Mouse (Mus musculus): ENCODE measurements at regions not wholly inside any gene's neighbourhood (a gene's known extent, or its start where the extent isn't known, plus 50 kb on each side); places are given as distances from the start of the nearest gene placed in this dataset.
A peak's percentile ranks its signal among the peaks of the same experiment; 100 is the strongest.

DNA sequence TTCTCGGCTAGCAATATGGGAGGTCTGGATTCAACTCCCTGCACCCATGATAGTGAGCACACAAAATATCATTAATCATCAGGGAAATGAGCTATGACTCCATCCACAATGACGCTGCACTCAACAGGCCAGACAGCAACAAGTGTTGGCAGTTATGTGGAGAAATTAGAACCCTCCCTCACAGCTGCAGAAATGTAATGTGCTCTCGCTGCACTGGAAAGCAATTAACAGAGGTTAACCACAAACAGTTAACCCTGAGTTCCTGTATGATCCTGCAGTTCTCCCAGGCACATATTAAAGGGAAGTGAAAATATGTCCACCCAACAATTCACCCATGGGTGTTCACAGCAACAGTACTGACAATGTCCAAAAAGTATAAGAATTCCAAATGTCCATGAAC, 54.0 kb upstream of the Jade2 start:
- ATAC-seq (replicated peaks in 1 of 2; ENCODE audit: insufficient read depth in 1 of 2, low FRiP score in 2 of 2, low TSS enrichment in 1 of 2, low read depth in 1 of 2, poor library complexity in 2 of 2, severe bottlenecking in 2 of 2): peak; percentile 87 to 90

DNA sequence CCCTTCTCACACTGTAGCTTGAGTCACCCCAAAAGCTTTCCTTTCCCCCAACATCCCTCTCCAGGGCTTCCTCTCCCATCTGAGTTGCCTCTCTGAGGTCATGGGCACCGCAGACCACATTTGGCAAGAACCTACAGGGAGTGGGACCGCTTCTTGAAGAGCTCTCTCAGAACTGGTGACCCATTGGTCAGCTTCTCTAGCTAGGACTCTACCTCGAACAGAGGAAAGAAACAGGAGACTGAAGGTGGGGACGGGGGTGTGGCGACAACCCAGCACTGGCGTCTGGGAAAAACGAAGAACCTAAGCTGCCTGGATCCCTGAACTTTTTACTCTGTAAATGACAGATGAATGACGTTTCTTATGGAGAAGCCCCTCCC, 51.8 kb upstream of the Cdkn2aipnl start:
- peak; percentile 48 to 72 for ATAC-seq (replicated peaks in 1 of 2; ENCODE audit: insufficient read depth in 1 of 2, low FRiP score in 2 of 2, low TSS enrichment in 1 of 2, low read depth in 1 of 2, poor library complexity in 2 of 2, severe bottlenecking in 2 of 2)

DNA sequence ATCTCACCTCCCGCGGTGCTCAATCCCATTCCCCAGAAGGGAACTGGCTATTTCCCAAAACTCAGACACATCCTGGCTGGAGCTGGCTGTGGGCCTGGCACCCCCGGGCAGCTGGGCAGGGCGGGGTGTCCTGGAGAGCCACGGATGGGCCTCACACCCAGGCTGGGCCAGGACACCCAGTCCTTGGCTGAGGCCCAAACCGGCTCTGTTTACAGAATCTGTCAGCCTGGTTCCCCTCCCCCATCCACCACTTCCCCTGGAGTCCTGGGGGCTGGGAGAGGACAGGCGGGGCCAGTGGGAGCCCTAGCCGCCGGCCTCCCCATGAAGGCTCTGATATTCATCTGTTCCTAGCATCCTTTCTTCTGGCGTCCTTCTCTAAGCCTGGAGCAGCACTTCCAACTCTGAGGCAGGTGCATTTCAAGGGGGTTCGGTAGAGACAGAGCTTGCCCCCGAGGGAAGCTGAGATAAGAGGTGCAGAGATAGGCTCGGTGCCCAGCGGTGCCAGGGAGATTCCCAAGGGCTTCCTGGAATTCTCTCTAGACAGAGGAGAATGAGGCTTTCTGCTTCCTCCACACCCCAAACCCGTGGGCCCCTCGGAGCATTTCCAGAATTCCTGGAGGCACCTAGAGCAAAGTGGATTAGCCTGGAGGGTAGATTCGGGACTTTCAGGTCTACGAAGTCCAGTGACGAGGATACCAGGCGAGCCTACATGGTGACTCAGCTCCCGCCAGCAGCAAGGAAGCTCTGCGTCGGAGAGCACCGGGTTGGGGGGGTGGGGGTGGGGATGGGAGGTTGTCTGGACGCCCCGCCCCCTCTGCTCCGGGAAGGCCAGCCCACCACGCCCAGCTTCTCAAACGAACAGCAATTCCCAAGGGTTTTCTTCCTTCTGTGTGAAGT, 51.2 kb upstream of the Cdkn2aipnl start:
- peak; percentile 34 to 44; a peak in 3 of 4 replicates for ATAC-seq (replicated peaks in 1 of 2; ENCODE audit: insufficient read depth in 1 of 2, low FRiP score in 2 of 2, low TSS enrichment in 1 of 2, low read depth in 1 of 2, poor library complexity in 2 of 2, severe bottlenecking in 2 of 2)

All from hematopoietic stem cell, adult 5-6 weeks (primary cell).